Mouse (Mus musculus) heart, embryonic 11.5 days (tissue): ENCODE results near the gene Ddx56. TPM values are rescaled to one million over a fixed set of nuclear protein-coding genes. Genes with fewer than 3 reads are reported as not detected.
"Not testable (repeated sequence)": the region's sequence is repeated elsewhere in the genome, so short reads cannot be mapped to it uniquely, and the experiment has no call there.

Experiments
- ATAC-seq: fragments of 200-750 bp; cut with Nextera tagmentation; replicated peaks from 2 replicates; pipeline ENCODE4 v1.8.0; 2017; ENCODE audit warnings: moderate library complexity; ENCODE audit not compliant: insufficient number of reproducible peaks, low FRiP score, low TSS enrichment
- H3K27ac ChIP-seq: fragments of 300-500 bp; sonication (generic); 2 replicates; pipeline ENCODE4 v1.5.1; 2014; ENCODE audit warnings: mild to moderate bottlenecking, low read depth, low read length
- H3K27me3 ChIP-seq: fragments of 300-500 bp; sonication (generic); 2 replicates; pipeline ENCODE4 v1.6.1; 2014; ENCODE audit warnings: mild to moderate bottlenecking, low read length, mixed read lengths; ENCODE audit not compliant: control insufficient read depth, insufficient read depth
- H3K36me3 ChIP-seq: fragments of 300-500 bp; sonication (generic); 2 replicates; pipeline ENCODE4 v1.6.1; 2014; ENCODE audit warnings: mild to moderate bottlenecking, low read length, moderate library complexity, mixed read lengths; ENCODE audit not compliant: control insufficient read depth, insufficient read depth
- H3K4me1 ChIP-seq: fragments of 300-500 bp; sonication (generic); 2 replicates; pipeline ENCODE4 v1.6.1; 2014; ENCODE audit warnings: low read length; ENCODE audit not compliant: control insufficient read depth, insufficient read depth
- H3K4me2 ChIP-seq: fragments of 300-500 bp; sonication (generic); 2 replicates; pipeline ENCODE4 v1.6.1; 2014; ENCODE audit warnings: mild to moderate bottlenecking, moderate library complexity
- H3K4me3 ChIP-seq: fragments of 300-500 bp; sonication (generic); 2 replicates; pipeline ENCODE4 v1.5.1; 2014; ENCODE audit warnings: low read depth, low read length
- H3K9ac ChIP-seq: fragments of 300-500 bp; sonication (generic); 2 replicates; pipeline ENCODE4 v1.6.1; 2014; ENCODE audit warnings: mild to moderate bottlenecking, low read depth, low read length, moderate library complexity
- H3K9me3 ChIP-seq: fragments of 300-500 bp; sonication (generic); replicated peaks from 2 replicates; pipeline ENCODE4 v1.6.1; 2016; ENCODE audit warnings: low read length; ENCODE audit not compliant: control insufficient read depth
- WGBS: fragments of 180-500 bp; shearing (Covaris S2); extraction: QIAGEN DNeasy Blood & Tissue Kit; methylation state at CpG from one replicate; pipeline ENCODE4 v1.1.7; 2014; ENCODE audit not compliant: insufficient replicate concordance; 5-methylcytosine and 5-hydroxymethylcytosine counted together
- polyA plus RNA-seq: library from polyadenylated mRNA; unstranded; fragments of >200 nt; fragmentation: Nextera tagmentation; extraction: Ambion mirVana; gene quantifications from 2 replicates; pipeline ENCODE4 v1.2.1, GENCODE M21; 2014

Ddx56 gene
- polyA plus RNA-seq, 1 experiment from 2014 or later: 69.5 TPM

GRCm38 (mm10) chr11:6254602-6255001, 13.0 kb downstream of the Ddx56 start:
- 87% methylated on average over 2 of the region's 2 CpGs for WGBS
- not testable (repeated sequence) for ATAC-seq, H3K4me3 ChIP-seq

GRCm38 (mm10) chr11:6252824-6253223, 14.7 kb downstream of the Ddx56 start:
- Histone ChIP-seq H3K36me3 (peaks cover 3% of the 10 kb centered on the region), H3K4me2 (no peak overlapping the region), H3K4me3 (no peak overlapping the region), H3K27ac (no peak overlapping the region), H3K9ac (no peak overlapping the region), H3K9me3 (no peaks in the 10 kb centered on the region), H3K4me1 (no peaks in the 10 kb centered on the region), H3K27me3 (no peaks in the 10 kb centered on the region)
- WGBS: 81% methylated on average over 4 of the region's 4 CpGs
- ATAC-seq: no peak

More at GRCm38 (mm10) chr11:6254602-6255001, 13.0 kb downstream of the Ddx56 start:
- H3K9ac ChIP-seq, H3K27me3 ChIP-seq, H3K27ac ChIP-seq, H3K4me1 ChIP-seq, H3K4me2 ChIP-seq, H3K9me3 ChIP-seq: not testable (repeated sequence)
- peaks cover 12% of the 10 kb centered on the region for H3K36me3 ChIP-seq

- Histone ChIP-seq H3K27me3 (no peaks in the 10 kb centered on the region), H3K4me3 (no peak overlapping the region), H3K9me3 (no peaks in the 10 kb centered on the region), H3K9ac (no peak overlapping the region), H3K4me1 (no peaks in the 10 kb centered on the region), H3K27ac (no peak overlapping the region), H3K36me3 (no peaks in the 10 kb centered on the region), H3K4me2 (no peak overlapping the region)
- 79% methylated on average over 5 of the region's 5 CpGs for WGBS
- no peak for ATAC-seq
Observed at GRCm38 (mm10) chr11:6252248-6252647, 15.3 kb downstream of the Ddx56 start.

- Histone ChIP-seq H3K27ac (no peak overlapping the region), H3K36me3 (no peaks in the 10 kb centered on the region), H3K4me3 (no peak overlapping the region), H3K27me3 (no peaks in the 10 kb centered on the region), H3K9ac (no peak overlapping the region), H3K4me1 (no peaks in the 10 kb centered on the region), H3K4me2 (no peak overlapping the region), H3K9me3 (no peaks in the 10 kb centered on the region)
- 46% methylated on average over 19 of the region's 19 CpGs for WGBS
- ATAC-seq: no peak
Observed at GRCm38 (mm10) chr11:6244707-6245106, 22.9 kb downstream of the Ddx56 start.

- WGBS: 78% methylated on average over 4 of the region's 4 CpGs
- H3K4me3 ChIP-seq: no peak overlapping the region
- peaks cover 3% of the 10 kb centered on the region for H3K9me3 ChIP-seq
- H3K27ac ChIP-seq: no peak overlapping the region
- H3K9ac ChIP-seq: no peak overlapping the region
- no peak overlapping the region for H3K4me2 ChIP-seq
- peaks cover 2% of the 10 kb centered on the region; the same call in 1 of the 2 replicates for H3K27me3 ChIP-seq
- H3K36me3 ChIP-seq: no peaks in the 10 kb centered on the region
- H3K4me1 ChIP-seq: no peaks in the 10 kb centered on the region
- no peak for ATAC-seq
Observed at GRCm38 (mm10) chr11:6233025-6233424, 34.5 kb downstream of the Ddx56 start.

- ATAC-seq: no peak
Observed at GRCm38 (mm10) chr11:6230012-6230411, 37.6 kb downstream of the Ddx56 start, which contains the start of gene Npc1l1. Gene Npc1l1 (minus strand): TSS chr11:6230143.

GRCm38 (mm10) chr11:6224541-6225229, 42.9 kb downstream of the Ddx56 start:
- WGBS: 69% methylated on average over 14 of the region's 14 CpGs
- Histone ChIP-seq H3K27ac (no peak overlapping the region), H3K4me1 (no peaks in the 10 kb centered on the region), H3K4me2 (no peak overlapping the region), H3K9ac (no peak overlapping the region), H3K9me3 (no peaks in the 10 kb centered on the region), H3K36me3 (no peaks in the 10 kb centered on the region), H3K27me3 (peaks cover 2% of the 10 kb centered on the region; the same call in 1 of the 2 replicates), H3K4me3 (no peak overlapping the region)
- ATAC-seq: no peak

More at GRCm38 (mm10) chr11:6230012-6230411, 37.6 kb downstream of the Ddx56 start, which contains the start of gene Npc1l1:
- Histone ChIP-seq H3K36me3 (no peaks in the 10 kb centered on the region), H3K27me3 (peaks cover 2% of the 10 kb centered on the region; the same call in 1 of the 2 replicates), H3K4me1 (no peaks in the 10 kb centered on the region), H3K4me2 (no peak within 1 kb of the TSS), H3K9me3 (no peaks in the 10 kb centered on the region; the same call in 1 of the 2 replicates), H3K27ac (no peak within 1 kb of the TSS), H3K9ac (no peak within 1 kb of the TSS), H3K4me3 (no peak within 1 kb of the TSS)
- WGBS: 72% methylated on average over 7 of the region's 7 CpGs

- H3K9me3 ChIP-seq: no peaks in the 10 kb centered on the region
- WGBS: 87% methylated on average over 10 of the region's 10 CpGs
- no peak overlapping the region for H3K9ac ChIP-seq
- H3K4me1 ChIP-seq: no peaks in the 10 kb centered on the region
- H3K36me3 ChIP-seq: no peaks in the 10 kb centered on the region
- ATAC-seq: no peak
- no peak overlapping the region for H3K4me2 ChIP-seq
- H3K27ac ChIP-seq: no peak overlapping the region
- H3K27me3 ChIP-seq: no peaks in the 10 kb centered on the region
- H3K4me3 ChIP-seq: no peak overlapping the region
Observed at GRCm38 (mm10) chr11:6222187-6222586, 45.4 kb downstream of the Ddx56 start.

GRCm38 (mm10) chr11:6219967-6220366, 47.6 kb downstream of the Ddx56 start:
- no peaks in the 10 kb centered on the region for H3K4me1 ChIP-seq
- no peak overlapping the region for H3K4me3 ChIP-seq
- H3K4me2 ChIP-seq: no peak overlapping the region
- no peaks in the 10 kb centered on the region for H3K27me3 ChIP-seq
- no peak overlapping the region for H3K27ac ChIP-seq
- H3K9me3 ChIP-seq: no peaks in the 10 kb centered on the region
- no peak overlapping the region for H3K9ac ChIP-seq
- ATAC-seq: no peak
- H3K36me3 ChIP-seq: no peaks in the 10 kb centered on the region
- 83% methylated on average over 6 of the region's 6 CpGs for WGBS
